Mouse (Mus musculus) olfactory bulb, adult 2 months (tissue): Measurements from ENCODE around the gene Ccl17. TPM values are rescaled to one million over a fixed set of nuclear protein-coding genes. Genes with fewer than 3 reads are reported as not detected.

Experiments used
- H3K27ac ChIP-seq: fragments of 200-500 bp; 2 replicates; pipeline ENCODE4 v1.5.1; 2012; ENCODE audit warnings: low read depth, low read length; ENCODE audit not compliant: insufficient read depth
- H3K4me1 ChIP-seq: fragments of 200-500 bp; 2 replicates; pipeline ENCODE4 v1.6.1; 2012; ENCODE audit warnings: low read length; ENCODE audit not compliant: control insufficient read depth, insufficient read depth
- H3K4me3 ChIP-seq: fragments of 200-500 bp; 2 replicates; pipeline ENCODE4 v1.5.1; 2012; ENCODE audit warnings: mild to moderate bottlenecking, low read depth, low read length, moderate library complexity; ENCODE audit not compliant: insufficient read depth
- CTCF ChIP-seq: fragments of 200-500 bp; IDR thresholded peaks from 2 replicates; pipeline ENCODE4 v1.5.1; 2012; ENCODE audit warnings: low read depth, mild to moderate bottlenecking, low read length, moderate library complexity; ENCODE audit not compliant: insufficient read depth
- POLR2A ChIP-seq: fragments of 200-500 bp; IDR thresholded peaks from 2 replicates; pipeline ENCODE4 v1.6.1; 2012; ENCODE audit warnings: mild to moderate bottlenecking, low read depth, low read length, moderate library complexity; ENCODE audit not compliant: insufficient read depth
- WGBS: fragments of 180-500 bp; shearing (Covaris S2); methylation state at CpG from one replicate; pipeline ENCODE4 v1.1.7; 2018; 5-methylcytosine and 5-hydroxymethylcytosine counted together
- polyA plus RNA-seq: library from polyadenylated mRNA; stranded (reverse); fragments of >200 nt; gene quantifications from 2 replicates; pipeline ENCODE4 v1.2.4, GENCODE M21; 2012; ENCODE audit warnings: low replicate concordance; ENCODE audit not compliant: missing spikeins, insufficient read depth, insufficient read length

Gene Ccl17
- polyA plus RNA-seq, 1 experiment = not detected

DNA sequence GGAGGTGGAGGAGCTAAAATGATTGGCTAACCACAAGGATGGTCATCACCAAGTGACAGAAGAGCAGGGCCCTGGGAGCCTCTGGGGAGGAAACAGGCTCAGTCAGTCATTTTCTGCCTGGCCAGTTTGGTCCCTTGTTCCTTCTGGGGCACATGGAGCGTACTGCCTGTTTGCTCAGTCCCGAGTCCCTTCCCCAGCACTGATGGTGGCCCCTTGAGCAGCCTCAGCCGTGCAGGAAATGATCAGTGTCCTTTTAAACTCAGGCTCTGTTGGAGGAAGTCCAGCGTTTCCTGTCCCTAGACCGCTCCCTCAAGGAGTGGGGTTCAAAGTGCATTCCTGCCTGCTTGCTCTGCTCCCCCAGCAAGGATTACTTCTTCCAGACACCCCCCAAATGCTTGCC is 31.8 kb upstream of the Ccl17 start:
- no peak for TF ChIP-seq POLR2A
- no peak for TF ChIP-seq CTCF
- Histone ChIP-seq H3K4me3 (no peak overlapping the region), H3K4me1 (peaks cover 53% of the 10 kb centered on the region), H3K27ac (no peak overlapping the region; the same call in 1 of the 2 replicates)
- WGBS = 23% methylated on average over 5 of the region's 5 CpGs

DNA sequence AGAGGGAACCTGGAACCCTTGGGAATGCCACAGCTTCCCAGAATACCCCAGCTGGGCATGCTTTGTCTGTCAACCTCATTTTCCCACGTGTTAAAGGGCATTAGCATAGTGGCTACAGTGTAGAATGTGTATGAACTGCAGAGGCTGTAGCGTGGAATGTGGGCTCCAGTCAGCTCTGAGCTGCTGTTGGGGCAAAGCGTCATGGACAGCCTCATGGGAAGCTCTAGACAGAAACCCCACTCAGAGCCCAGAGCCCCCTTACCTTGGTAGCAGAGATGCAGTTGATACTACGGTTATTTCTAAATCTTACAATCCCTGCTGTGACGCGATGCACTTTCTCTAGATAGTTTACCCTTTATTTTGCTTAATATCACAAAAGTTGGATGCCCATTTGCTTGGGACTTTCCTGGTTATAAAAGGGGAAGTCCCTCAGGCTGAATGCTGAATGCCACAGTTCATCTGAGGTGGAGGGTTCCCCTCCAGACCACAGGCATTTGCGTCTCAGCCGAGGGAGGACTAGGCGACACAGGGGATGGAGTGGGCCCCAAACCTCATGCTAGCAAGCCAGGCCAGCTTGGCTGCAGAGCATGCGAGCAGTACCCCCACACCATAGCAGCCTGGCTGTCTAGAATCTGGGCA is 31.2 kb upstream of the Ccl17 start:
- TF ChIP-seq POLR2A = no peak
- Histone ChIP-seq H3K27ac (no peak overlapping the region; the same call in 1 of the 2 replicates), H3K4me1 (peaks cover 53% of the 10 kb centered on the region), H3K4me3 (no peak overlapping the region)
- 53% methylated on average over 10 of the region's 10 CpGs for WGBS

DNA sequence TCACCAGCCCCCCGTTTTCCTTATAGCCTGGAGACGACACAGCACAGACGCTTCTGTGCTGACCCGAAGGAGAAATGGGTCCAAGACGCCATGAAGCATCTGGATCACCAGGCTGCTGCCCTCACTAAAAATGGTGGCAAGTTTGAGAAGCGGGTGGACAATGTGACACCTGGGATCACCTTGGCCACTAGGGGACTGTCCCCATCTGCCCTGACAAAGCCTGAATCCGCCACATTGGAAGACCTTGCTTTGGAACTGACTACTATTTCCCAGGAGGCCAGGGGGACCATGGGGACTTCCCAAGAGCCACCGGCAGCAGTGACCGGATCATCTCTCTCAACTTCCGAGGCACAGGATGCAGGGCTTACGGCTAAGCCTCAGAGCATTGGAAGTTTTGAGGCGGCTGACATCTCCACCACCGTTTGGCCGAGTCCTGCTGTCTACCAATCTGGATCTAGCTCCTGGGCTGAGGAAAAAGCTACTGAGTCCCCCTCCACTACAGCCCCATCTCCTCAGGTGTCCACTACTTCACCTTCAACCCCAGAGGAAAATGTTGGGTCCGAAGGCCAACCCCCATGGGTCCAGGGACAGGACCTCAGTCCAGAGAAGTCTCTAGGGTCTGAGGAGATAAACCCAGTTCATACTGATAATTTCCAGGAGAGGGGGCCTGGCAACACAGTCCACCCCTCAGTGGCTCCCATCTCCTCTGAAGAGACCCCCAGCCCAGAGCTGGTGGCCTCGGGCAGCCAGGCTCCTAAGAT is 30.5 kb upstream of the Ccl17 start:
- no peak overlapping the region for H3K4me3 ChIP-seq
- H3K27ac ChIP-seq = no peak overlapping the region
- no peak for TF ChIP-seq POLR2A
- no peak for TF ChIP-seq CTCF
- 86% methylated on average over 16 of the region's 16 CpGs for WGBS
- H3K4me1 ChIP-seq = peaks cover 56% of the 10 kb centered on the region

DNA sequence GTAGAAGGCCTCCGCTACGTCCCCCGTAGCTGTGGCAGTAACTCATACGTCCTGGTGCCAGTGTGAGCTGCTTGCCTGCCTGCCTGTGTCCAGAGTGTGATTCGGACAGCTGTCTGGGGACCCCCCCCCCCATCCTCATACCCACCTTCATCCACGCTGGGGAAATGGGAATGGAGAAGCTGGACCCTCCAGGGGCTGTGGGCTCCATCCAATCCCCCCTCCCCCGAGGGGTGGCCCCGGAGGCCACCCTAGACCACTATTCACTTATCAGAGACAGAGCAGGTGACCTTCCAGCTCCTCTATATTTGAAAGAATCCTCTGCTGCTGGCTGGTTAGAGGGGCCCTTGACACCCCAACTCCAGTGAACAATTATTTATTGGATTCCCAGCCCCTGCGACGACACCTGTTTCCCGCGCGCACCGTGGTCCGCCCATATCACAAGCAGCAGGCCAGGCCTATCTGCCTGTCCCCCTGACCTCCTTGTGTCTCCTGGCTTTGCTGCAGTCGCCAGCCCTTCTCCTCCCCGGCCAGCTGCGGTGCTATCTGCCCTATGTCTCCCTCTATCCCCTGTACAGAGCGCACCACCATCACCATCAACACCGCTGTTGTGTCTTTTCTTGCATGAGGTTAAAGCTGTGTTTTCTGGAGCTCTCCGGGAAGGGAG is 29.6 kb upstream of the Ccl17 start:
- Histone ChIP-seq H3K4me3 (no peak overlapping the region), H3K27ac (no peak overlapping the region), H3K4me1 (peaks cover 59% of the 10 kb centered on the region)
- TF ChIP-seq CTCF = no peak
- TF ChIP-seq POLR2A = no peak
- 79% methylated on average over 21 of the region's 21 CpGs for WGBS

DNA sequence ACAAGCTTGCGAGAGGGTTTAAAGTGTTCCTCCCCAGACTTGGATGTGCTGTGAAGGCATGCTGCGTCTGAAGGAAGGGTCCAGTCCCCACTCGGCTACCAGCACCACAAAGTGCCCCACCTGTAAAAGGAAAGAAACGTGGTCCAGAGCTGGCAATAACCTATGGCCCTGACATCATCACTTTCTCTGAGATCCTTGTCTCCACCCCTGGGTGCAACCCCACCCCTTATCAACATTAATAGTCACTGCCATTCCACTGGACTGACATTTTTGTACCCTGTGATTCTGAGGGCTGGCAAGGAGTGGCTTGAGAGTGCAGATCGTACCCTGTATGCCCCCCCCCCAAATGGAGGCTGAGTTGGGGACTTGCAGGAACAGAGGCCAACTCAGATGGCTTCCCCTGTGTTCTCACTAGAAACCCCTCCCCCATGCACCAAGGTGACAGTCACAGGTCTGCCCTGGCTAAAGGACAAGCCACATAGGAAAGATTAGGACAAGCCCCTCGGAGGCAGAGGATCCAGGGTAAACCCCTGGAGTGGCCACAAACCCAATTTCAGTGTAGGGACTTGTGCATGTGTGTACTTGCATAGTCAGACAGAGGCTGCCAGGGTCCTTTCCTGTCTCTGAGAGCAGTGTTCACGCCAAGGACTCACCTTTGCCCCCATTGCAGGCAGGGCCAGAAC is 29.0 kb upstream of the Ccl17 start:
- Histone ChIP-seq H3K27ac (no peak overlapping the region), H3K4me3 (no peak overlapping the region), H3K4me1 (peaks cover 57% of the 10 kb centered on the region)
- WGBS = 56% methylated on average over 7 of the region's 7 CpGs
- TF ChIP-seq POLR2A = no peak
- no peak for TF ChIP-seq CTCF

DNA sequence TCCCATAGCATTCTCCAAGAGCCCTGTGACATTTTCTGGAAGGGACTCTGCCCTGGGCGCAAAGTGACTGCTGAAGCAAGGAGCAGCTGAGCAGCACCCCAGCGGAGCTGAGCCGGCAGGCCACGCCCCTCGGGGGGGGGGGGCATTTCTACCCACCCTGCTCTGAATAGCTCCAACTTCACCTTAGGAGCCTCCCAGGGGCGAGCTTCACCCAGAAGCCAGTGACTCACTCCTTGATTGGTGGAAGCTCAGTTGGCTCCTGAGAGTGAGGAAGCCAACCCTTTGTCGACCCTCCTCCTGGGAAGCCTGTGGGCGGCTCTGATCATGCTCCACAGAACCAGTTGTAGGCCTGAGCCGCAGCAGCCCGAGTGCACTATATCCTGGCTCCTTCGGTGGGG is 28.4 kb upstream of the Ccl17 start:
- TF ChIP-seq POLR2A = no peak
- TF ChIP-seq CTCF = no peak
- Histone ChIP-seq H3K4me3 (no peak overlapping the region), H3K27ac (no peak overlapping the region), H3K4me1 (peaks cover 57% of the 10 kb centered on the region)
- 14% methylated on average over 11 of the region's 11 CpGs for WGBS

DNA sequence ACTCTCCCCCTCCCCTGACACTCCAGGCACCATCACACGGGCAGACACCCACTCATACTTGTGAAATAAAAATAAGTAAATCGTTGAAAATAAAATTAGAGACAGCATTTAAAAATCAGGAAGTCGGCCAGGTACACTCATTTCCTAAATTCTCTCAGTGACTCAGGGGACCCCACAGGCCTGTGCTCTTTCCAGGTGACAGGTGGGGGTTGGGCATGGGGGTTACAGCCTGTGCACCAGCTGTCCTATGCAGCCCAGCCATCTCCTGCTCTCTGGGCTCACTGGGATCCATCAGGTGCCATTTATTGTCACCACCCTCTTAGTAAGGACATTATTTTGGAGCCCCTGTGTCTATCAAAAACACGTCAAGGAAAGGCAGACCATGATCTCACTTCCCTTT is 26.4 kb upstream of the Ccl17 start:
- TF ChIP-seq CTCF = no peak
- no peak for TF ChIP-seq POLR2A
- H3K4me3 ChIP-seq = no peak overlapping the region
- H3K27ac ChIP-seq = no peak overlapping the region
- peaks cover 46% of the 10 kb centered on the region for H3K4me1 ChIP-seq
- WGBS = 47% methylated on average over 4 of the region's 4 CpGs

DNA sequence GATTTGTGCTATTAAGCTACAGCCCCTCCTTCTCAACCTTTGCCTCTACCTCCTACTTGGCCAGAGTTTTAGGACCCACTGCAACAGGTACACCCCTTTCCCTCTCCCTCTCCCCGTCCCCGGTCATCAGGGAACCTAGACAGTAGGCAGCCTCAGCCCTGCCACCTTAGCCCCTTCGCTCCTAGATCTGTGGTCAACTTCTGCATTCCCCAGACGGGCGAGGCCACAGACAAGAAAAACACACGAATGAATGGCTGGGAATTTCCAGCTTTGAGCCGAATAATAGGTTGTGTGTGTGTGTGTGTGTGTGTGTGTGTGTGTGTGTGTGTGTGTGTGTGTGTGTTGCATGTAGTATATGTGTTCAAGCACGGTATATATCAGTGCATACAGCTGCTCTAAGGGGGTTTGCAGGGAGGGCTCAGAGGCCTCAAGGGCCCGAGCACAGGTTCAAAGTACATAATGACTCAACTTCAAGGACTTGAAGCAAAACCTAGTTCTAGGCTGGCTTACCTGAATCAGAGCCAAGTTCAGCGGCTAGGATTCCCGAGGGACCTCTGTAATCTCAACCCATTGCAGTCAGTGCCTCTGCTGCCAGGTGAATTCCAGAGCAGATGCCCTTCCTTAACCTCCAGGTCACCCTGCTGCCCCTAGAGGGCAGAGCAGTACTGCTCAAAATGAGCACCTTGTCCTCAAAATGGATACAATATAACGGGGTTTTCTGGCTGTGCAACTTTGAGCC is 24.8 kb upstream of the Ccl17 start:
- 60% methylated on average over 12 of the region's 12 CpGs for WGBS
- Histone ChIP-seq H3K4me1 (peaks cover 31% of the 10 kb centered on the region), H3K4me3 (no peak overlapping the region), H3K27ac (no peak overlapping the region)
- no peak for TF ChIP-seq CTCF
- TF ChIP-seq POLR2A = no peak
